Mouse (Mus musculus): Measurements from ENCODE around the gene Vmn2r118. TPM values are rescaled to one million over a fixed set of nuclear protein-coding genes. Genes with fewer than 3 reads are reported as not detected.

Gene Vmn2r118
- not detected for polyA plus RNA-seq (2015; fragmentation: Illumina TruSeq; extraction: RNeasy Lipid Tissue Mini Kit (QIAGEN cat#74804); ENCODE audit: insufficient read depth, low read depth, low replicate concordance)

GRCm38 (mm10) chr17:55625092-55625491 lies at the start of gene Vmn2r118:
TSS of gene Vmn2r118 (minus strand) at chr17:55625192.

Other genes starting within 250 kb of the Vmn2r118 start
- not detected for gene St6gal2, start 179.8 kb downstream of the Vmn2r118 start, polyA plus RNA-seq (2015; fragmentation: Illumina TruSeq; extraction: RNeasy Lipid Tissue Mini Kit (QIAGEN cat#74804); ENCODE audit: insufficient read depth, low read depth, low replicate concordance)
- 3.8 TPM for gene Pot1b, start 87.4 kb upstream of the Vmn2r118 start, polyA plus RNA-seq (2015; fragmentation: Illumina TruSeq; extraction: RNeasy Lipid Tissue Mini Kit (QIAGEN cat#74804); ENCODE audit: insufficient read depth, low read depth, low replicate concordance)
- gene Adgre4, start 124.8 kb upstream of the Vmn2r118 start, polyA plus RNA-seq (2015; fragmentation: Illumina TruSeq; extraction: RNeasy Lipid Tissue Mini Kit (QIAGEN cat#74804); ENCODE audit: insufficient read depth, low read depth, low replicate concordance), result 0.54 TPM